Mouse (Mus musculus): ENCODE measurements around the gene Nisch. TPM values are rescaled to one million over a fixed set of nuclear protein-coding genes. Genes with fewer than 3 reads are reported as not detected.

Gene Nisch
- polyA plus RNA-seq, 1 experiment from 2014 or later: 413 TPM

DNA sequence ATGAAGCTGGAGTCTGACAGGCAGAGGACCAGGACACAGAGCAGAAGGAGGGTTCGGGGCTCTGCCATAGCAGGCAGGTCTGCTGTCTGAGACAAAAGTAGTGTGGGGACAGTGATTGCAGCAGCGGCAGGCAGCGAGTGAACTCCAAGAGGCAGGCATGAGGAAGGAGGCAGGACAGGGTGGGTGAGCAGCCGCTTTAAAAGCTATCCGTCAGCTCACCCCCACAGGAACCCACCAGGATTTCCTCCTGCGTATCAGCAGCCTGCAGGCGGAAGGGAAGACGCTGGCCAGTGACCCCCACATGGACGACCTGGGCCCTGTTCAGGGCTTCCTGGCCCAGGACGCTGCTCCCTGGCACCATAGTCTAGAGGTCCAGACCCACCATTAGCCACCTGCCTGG is 48.3 kb downstream of the Nisch start, which contains the start of gene Stab1:
Gene Stab1 (minus strand): TSS at position 217 of the 400 bp plus-strand sequence.
- ATAC-seq (ENCODE audit: borderline replicate concordance, extremely low read depth, low FRiP score, low TSS enrichment): peak; percentile 16; the same call in 1 of the 2 replicates
- H3K4me3 ChIP-seq: peak within 1 kb of the TSS; percentile 29
- 0 out of 2 replicates have a peak within 1 kb of the TSS, but pooled peaks have one; percentile 37 for H3K27ac ChIP-seq
- peaks cover 37% of the 10 kb centered on the region for H3K36me3 ChIP-seq
- H3K27me3 ChIP-seq: no peaks in the 10 kb centered on the region
- H3K4me1 ChIP-seq: no peaks in the 10 kb centered on the region; the same call in 1 of the 2 replicates
- H3K9ac ChIP-seq: no peak within 1 kb of the TSS
- H3K9me3 ChIP-seq: no peaks in the 10 kb centered on the region
- H3K4me2 ChIP-seq: peak within 1 kb of the TSS; percentile 44
- 23% methylated on average over 10 of the region's 10 CpGs for WGBS

- no peak overlapping the region for H3K27ac ChIP-seq
- 41% methylated on average over 9 of the region's 9 CpGs for WGBS
- peak overlapping the region; percentile 44 for H3K4me2 ChIP-seq
- no peaks in the 10 kb centered on the region for H3K9me3 ChIP-seq
- H3K27me3 ChIP-seq: no peaks in the 10 kb centered on the region
- H3K36me3 ChIP-seq: peaks cover 21% of the 10 kb centered on the region
- no peak for ATAC-seq (ENCODE audit: borderline replicate concordance, extremely low read depth, low FRiP score, low TSS enrichment)
- H3K9ac ChIP-seq: peak overlapping the region; percentile 2; the same call in 1 of the 2 replicates
- H3K4me1 ChIP-seq: no peaks in the 10 kb centered on the region; the same call in 1 of the 2 replicates
- H3K4me3 ChIP-seq: peak overlapping the region; percentile 29
These were observed 49.9 kb downstream of the Nisch start for GRCm38 (mm10) chr14:31166827-31167226.

DNA sequence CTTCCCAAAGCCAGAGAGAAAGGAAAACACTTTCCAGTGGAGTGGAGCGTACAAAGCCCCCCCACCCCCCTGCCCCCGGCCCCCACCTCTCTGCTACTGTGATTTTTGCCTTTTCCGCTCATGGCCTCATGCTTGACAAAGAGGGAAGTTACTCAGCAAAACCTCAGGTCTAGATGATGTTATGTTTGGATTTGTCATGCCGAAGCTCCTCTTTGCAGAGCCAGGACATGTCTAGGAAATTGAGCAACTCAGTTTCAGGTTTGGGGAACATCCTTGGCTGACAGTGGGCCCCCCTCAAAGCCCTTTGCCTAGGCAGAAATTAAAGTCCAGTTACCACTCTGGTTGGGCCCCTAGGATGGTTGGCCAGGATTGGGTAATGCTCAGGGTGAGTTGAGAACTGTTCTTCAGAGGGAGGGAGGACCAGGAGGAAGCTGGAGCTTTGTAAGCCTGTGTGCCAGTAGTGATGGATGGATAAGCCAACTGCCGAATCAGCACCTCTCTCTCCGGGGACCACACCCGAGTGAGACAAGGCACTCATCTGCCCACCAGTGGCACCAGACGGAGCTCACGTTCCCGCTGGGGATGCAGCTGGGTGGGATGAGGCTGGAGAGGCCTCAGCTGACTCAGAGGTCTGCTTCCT is 50.6 kb downstream of the Nisch start:
- WGBS: 34% methylated on average over 10 of the region's 10 CpGs
- H3K4me2 ChIP-seq: peak overlapping the region; percentile 44
- no peak overlapping the region for H3K27ac ChIP-seq
- no peaks in the 10 kb centered on the region; the same call in 1 of the 2 replicates for H3K4me1 ChIP-seq
- no peaks in the 10 kb centered on the region for H3K9me3 ChIP-seq
- peaks cover 14% of the 10 kb centered on the region for H3K36me3 ChIP-seq
- peak overlapping the region; percentile 29 for H3K4me3 ChIP-seq
- H3K27me3 ChIP-seq: no peaks in the 10 kb centered on the region
- no peak for ATAC-seq (ENCODE audit: borderline replicate concordance, extremely low read depth, low FRiP score, low TSS enrichment)
- H3K9ac ChIP-seq: 0 out of 2 replicates have a peak overlapping the region, but pooled peaks have one; percentile 2

DNA sequence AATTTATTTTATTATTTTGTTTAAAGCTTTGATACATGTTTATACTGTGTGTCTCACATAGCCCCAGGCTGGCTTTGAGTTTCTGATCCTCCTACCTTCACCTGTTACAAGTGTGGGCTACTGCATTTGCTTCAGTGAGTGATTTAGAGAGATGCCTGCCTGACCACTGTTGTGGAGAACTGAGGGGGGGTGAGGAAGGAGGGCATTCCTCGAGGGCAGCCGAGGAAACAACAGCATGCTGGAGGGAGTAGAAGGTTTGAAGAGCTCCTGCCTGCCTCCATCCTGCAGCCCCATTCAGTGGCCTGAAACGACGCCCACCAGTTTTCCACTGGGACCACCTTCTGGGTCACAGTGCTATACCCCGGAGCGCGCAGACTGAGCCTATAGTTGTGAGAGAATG is 51.3 kb downstream of the Nisch start:
- Histone ChIP-seq H3K4me2 (no peak overlapping the region), H3K4me3 (no peak overlapping the region), H3K9ac (no peak overlapping the region), H3K27ac (no peak overlapping the region), H3K4me1 (no peaks in the 10 kb centered on the region; the same call in 1 of the 2 replicates), H3K36me3 (peaks cover 7% of the 10 kb centered on the region; the same call in 1 of the 2 replicates), H3K27me3 (no peaks in the 10 kb centered on the region), H3K9me3 (no peaks in the 10 kb centered on the region)
- no peak for ATAC-seq (ENCODE audit: borderline replicate concordance, extremely low read depth, low FRiP score, low TSS enrichment)
- WGBS: 61% methylated on average over 7 of the region's 7 CpGs

DNA sequence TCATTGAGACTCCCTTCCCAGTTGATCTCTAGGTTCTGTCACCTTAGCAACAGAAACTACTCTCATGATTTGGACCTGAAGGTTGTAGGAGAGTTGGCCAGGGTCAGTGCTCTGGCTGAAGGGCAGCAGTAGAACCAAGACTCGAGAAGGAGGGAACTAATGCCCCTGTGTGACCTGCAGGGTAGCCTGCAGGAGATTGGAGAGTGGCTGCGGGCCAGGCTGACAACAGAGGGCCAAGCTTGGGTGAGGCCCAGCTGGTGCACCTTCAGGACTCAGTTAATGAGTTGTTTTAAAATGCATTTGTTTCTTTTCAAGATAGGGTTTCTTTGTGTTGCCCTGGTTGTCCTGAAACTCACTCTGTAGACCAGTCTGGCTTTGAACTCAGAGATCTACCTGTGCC is 51.7 kb downstream of the Nisch start:
- Histone ChIP-seq H3K27ac (no peak overlapping the region), H3K4me3 (no peak overlapping the region), H3K36me3 (peaks cover 3% of the 10 kb centered on the region; the same call in 1 of the 2 replicates), H3K27me3 (no peaks in the 10 kb centered on the region), H3K9ac (no peak overlapping the region), H3K4me1 (no peaks in the 10 kb centered on the region; the same call in 1 of the 2 replicates), H3K4me2 (no peak overlapping the region), H3K9me3 (no peaks in the 10 kb centered on the region)
- ATAC-seq (ENCODE audit: borderline replicate concordance, extremely low read depth, low FRiP score, low TSS enrichment): no peak
- WGBS: 58% methylated on average over 2 of the region's 2 CpGs

- 66% methylated on average over 8 of the region's 8 CpGs for WGBS
- Histone ChIP-seq H3K4me2 (no peak overlapping the region), H3K27ac (no peak overlapping the region), H3K9ac (no peak overlapping the region), H3K4me1 (no peaks in the 10 kb centered on the region; the same call in 1 of the 2 replicates), H3K36me3 (no peaks in the 10 kb centered on the region), H3K27me3 (no peaks in the 10 kb centered on the region), H3K9me3 (no peaks in the 10 kb centered on the region), H3K4me3 (no peak overlapping the region)
- ATAC-seq (ENCODE audit: borderline replicate concordance, extremely low read depth, low FRiP score, low TSS enrichment): no peak
These were observed 52.7 kb downstream of the Nisch start for GRCm38 (mm10) chr14:31164067-31164466.

DNA sequence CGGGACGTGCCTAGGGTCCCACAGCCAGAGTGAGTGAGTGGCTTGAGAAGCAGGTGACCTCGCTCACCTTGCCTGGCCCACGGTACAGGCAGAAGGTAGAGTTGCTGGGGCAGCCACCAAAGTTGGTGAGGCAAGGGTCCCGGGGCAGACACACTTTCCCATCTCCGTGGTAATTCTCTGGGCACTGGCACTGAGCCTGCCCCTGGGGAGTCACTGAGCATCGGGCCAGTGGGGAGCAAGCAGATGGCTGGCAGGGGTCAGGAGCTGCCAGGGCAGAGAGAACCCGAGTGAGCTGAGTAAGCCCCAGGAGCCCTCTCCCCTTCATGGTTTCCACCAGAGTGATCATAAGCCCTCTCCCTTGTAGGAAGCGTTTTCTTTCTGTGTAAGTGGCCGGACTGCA is 55.1 kb downstream of the Nisch start:
- no peaks in the 10 kb centered on the region; the same call in 1 of the 2 replicates for H3K4me1 ChIP-seq
- no peak overlapping the region for H3K4me3 ChIP-seq
- no peak overlapping the region for H3K9ac ChIP-seq
- no peaks in the 10 kb centered on the region for H3K27me3 ChIP-seq
- WGBS: 57% methylated on average over 10 of the region's 10 CpGs
- H3K9me3 ChIP-seq: no peaks in the 10 kb centered on the region
- H3K36me3 ChIP-seq: no peaks in the 10 kb centered on the region
- no peak overlapping the region for H3K4me2 ChIP-seq
- no peak for ATAC-seq (ENCODE audit: borderline replicate concordance, extremely low read depth, low FRiP score, low TSS enrichment)
- no peak overlapping the region for H3K27ac ChIP-seq

- Histone ChIP-seq H3K36me3 (no peaks in the 10 kb centered on the region), H3K9ac (no peak overlapping the region), H3K4me2 (no peak overlapping the region), H3K27me3 (no peaks in the 10 kb centered on the region), H3K27ac (no peak overlapping the region), H3K4me3 (no peak overlapping the region), H3K4me1 (no peaks in the 10 kb centered on the region; the same call in 1 of the 2 replicates), H3K9me3 (no peaks in the 10 kb centered on the region)
- WGBS: 70% methylated on average over 7 of the region's 7 CpGs
- ATAC-seq (ENCODE audit: borderline replicate concordance, extremely low read depth, low FRiP score, low TSS enrichment): no peak
These were observed 55.6 kb downstream of the Nisch start for GRCm38 (mm10) chr14:31161191-31161590.

DNA sequence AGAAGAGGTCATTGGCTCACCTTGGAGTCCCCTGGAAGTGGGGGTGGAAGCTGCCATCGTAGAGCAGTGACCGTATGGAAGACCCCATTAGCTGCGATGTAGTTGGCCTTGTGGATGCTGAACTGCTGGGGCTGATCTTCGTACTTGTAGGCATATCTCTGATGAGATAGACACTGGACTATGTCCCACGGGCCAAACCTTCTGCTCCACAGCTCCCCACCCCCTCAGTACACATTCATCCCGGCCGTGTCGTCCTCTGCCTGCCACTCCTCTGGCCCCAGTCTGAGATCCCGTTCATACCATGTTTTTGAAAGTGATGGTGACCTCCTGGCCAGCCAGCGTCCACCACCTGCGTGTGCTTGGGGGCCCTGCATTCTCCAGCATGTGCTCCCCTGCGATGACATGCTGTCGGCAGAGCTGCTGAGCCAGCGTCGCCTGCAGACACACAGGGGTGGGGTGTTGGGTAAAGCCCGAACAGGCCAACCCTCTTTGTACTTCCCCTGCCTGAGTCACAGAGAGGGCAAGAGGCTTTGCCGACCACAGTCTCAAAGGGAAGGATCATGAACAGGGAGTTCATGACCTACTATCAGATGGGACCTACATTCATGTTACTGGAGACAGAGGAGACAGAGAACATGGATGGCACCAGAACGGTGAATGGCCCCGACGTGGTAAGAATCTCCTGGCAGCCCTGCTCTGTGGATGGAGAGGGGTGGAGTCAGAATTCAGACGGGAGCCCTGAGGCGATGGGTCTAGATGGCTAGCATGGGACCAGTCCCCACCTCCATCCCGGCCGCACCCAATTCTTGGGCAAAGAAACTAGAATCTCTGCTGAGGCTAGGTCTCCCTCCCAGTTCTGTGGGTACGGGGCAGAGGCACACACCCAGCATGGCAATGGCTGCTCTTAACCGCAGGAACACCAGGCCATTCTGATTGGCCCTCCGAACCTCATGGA is 56.3 kb downstream of the Nisch start:
- 54% methylated on average over 27 of the region's 27 CpGs for WGBS
- H3K4me2 ChIP-seq: no peak overlapping the region

DNA sequence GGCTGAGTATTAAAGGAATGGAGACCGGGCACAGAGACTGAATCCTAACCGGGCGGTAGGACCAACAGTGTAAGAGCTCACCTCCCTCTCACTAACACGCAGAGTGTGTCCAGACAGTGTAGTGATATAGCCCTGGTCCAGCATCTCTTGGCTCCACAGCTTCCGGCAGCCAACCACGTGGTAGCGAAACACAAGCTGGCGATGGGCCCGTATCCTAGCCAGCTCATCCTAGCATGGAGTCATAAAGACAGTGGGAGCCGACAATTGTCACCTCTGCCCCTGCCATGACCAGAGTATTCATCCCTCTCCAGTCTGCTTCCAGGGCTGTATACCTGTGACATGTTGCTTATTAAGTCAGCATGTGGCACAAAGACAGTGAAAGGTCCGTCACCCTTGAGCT is 71.1 kb downstream of the Nisch start:
- Histone ChIP-seq H3K36me3 (peaks cover 26% of the 10 kb centered on the region), H3K27me3 (no peaks in the 10 kb centered on the region), H3K4me3 (no peak overlapping the region), H3K9me3 (no peaks in the 10 kb centered on the region), H3K4me2 (no peak overlapping the region), H3K4me1 (no peaks in the 10 kb centered on the region), H3K9ac (no peak overlapping the region), H3K27ac (no peak overlapping the region)
- no peak for ATAC-seq (ENCODE audit: borderline replicate concordance, extremely low read depth, low FRiP score, low TSS enrichment)
- WGBS: 88% methylated on average over 11 of the region's 11 CpGs

More for the DNA sequence above, 56.3 kb downstream of the Nisch start:
- no peak for ATAC-seq (ENCODE audit: borderline replicate concordance, extremely low read depth, low FRiP score, low TSS enrichment)
- no peak overlapping the region for H3K9ac ChIP-seq
- no peaks in the 10 kb centered on the region for H3K27me3 ChIP-seq
- no peaks in the 10 kb centered on the region; the same call in 1 of the 2 replicates for H3K4me1 ChIP-seq
- no peaks in the 10 kb centered on the region for H3K9me3 ChIP-seq
- no peaks in the 10 kb centered on the region for H3K36me3 ChIP-seq
- H3K4me3 ChIP-seq: no peak overlapping the region
- H3K27ac ChIP-seq: no peak overlapping the region

DNA sequence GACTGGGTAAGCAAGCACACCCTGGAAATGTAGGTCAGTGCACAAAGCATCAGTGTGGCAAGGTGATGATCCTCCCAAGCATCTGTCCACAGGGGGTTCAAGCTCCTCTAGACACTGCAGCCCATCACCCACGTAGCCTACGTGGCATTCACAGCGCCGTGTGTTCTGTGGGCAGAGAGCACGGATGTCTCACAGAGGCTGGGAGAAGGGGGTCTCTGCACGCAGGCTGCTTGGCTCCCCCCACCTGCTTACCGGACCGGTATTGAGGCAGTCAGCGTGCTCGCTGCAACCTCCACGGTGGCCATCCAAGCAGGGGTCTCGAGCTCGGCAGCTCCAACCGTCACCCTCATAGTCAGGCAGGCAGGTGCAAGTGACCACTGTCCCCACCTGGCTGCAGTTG is 75.7 kb downstream of the Nisch start:
- Histone ChIP-seq H3K27me3 (no peaks in the 10 kb centered on the region), H3K27ac (no peak overlapping the region), H3K36me3 (peaks cover 73% of the 10 kb centered on the region), H3K4me3 (no peak overlapping the region), H3K4me2 (no peak overlapping the region), H3K9me3 (no peaks in the 10 kb centered on the region), H3K4me1 (0 out of 2 replicates have a peak, but pooled peaks cover 3% of the 10 kb centered on the region), H3K9ac (no peak overlapping the region)
- ATAC-seq (ENCODE audit: borderline replicate concordance, extremely low read depth, low FRiP score, low TSS enrichment): no peak
- WGBS: 92% methylated on average over 14 of the region's 14 CpGs
